Mouse (Mus musculus): ENCODE results near the gene Ppil6. TPM values are rescaled to one million over a fixed set of nuclear protein-coding genes. Genes with fewer than 3 reads are reported as not detected.

Ppil6 gene
- total RNA-seq, 2 experiments from 2014 or later: 6.5 to 9.3 TPM

DNA sequence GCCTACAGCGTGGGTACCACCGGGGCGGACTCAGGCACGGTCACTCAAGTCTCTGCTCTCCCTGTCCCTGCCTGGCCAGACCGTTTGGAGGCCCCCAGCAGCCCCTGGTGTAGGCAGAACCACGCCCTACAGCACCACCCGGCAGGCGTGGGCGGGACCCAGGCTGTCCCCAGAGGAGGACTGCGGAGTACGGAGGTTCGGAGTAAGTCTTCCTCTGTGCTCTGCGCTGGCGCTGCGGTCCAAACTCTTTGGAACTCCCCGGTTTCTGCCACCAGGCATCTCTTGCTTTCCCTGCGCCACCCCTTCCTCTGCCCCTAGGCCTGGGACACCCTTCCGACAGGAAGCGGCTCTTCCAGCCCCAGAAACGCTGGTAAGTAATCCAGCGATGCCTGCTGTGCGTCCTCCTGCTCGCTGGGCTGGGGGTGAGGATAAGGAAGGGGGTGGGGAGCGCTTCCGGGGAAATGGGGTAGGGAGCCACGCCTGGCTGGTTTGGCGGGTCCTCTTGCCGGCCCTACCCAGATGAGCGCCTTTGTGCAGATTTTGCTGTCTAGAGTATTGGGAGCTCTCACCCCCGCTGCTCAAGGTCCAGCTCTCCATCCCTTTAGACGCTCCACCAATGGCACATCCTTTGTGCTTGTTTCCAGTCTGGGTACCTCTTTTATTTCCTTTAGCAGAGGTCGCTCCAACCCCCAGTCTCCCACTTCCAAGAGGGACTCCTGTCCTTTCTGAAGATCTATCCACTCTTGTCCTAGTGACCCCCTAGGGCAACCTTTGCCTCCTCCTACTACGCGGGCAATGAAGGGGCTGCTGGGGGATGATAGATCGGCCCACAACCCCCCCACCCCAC, 13.8 kb upstream of the Ppil6 start, which contains the start of gene Mical1:
TSS of gene Mical1 (plus strand) at position 144 of the 847 bp plus-strand sequence.
- DNase-seq (ENCODE audit: low spot score in 2 of 2): peak; percentile 42 to 47
- intact Hi-C loops (cut with DNase I): no loop called here

DNA sequence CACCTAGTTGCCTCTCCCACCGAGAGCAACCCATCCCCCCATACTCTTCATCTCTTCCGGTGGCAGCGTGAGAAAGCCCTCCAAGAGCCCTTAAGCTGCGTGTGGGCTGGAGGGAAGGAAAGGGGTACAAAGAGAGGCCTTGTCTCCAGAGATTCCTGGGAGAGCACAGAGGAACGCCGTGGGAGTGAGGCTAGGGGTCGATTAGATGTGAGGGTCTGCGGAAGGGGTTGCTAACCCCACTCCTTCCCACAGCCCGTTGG, 13.3 kb upstream of the Ppil6 start:
- intact Hi-C loops (cut with DNase I): no loop called here
- no peak for DNase-seq (ENCODE audit: low spot score in 2 of 2)

DNA sequence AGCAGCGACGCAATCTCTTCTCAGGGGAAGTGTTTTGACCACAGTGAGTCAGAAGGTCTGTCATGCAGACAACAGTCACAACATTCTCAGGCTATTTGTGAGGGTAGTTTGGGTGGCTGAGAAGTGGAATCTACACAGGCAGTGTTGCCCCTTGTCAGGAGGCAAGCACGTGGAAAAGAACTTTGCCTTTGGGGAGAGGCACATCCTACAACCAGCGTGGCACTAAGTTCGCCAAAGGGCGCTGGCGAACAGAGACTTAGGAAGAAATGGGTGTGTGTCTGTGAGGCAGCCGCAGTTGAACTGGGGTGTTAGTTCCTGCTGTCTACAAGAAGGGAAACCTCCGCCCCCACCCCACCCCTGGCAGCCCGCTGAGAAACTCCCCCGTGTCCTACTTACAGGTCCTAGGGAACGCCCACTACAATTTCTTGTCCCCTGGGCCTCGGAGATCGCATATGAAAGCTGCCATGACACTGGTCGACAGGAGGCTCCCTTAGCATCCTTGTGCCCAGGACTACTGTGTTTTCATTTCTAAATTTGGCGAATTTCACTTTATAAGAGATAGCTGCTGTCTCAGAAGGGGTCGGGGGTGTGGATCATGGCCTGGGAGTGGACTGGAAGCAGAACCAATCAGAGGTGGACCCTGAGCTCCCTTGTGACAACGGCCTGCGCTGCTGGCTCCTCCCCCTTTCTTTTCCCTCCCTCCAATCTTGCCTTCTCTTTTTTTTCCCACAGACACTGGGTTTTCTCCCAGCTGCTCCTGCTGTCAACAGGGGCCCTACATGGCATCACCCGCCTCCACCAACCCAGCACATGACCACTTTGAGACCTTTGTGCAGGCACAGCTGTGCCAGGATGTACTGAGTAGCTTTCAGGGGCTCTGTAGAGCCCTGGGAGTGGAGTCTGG, 12.7 kb upstream of the Ppil6 start:
- intact Hi-C loops (cut with DNase I): no loop called here
- DNase-seq (ENCODE audit: low spot score in 2 of 2): peak; percentile 28 to 49

DNA sequence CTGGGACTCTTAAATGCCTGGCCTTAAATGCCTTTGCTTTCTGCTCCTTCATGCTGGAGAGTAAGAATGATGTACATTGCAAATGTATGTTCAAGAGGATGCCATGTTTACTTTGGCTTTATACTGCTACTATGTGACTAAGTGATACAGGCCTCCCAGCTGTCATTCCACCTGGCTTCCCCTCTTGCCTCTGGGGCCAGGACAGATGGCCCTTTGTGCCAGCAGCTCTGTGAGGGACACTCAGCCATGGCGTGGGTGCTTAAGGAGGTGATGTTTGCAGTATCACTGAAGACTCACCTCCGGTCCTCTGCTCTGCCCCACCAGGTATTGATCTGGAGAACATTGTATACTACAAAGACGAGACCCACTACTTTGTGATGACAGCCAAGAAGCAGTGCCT, 10.3 kb upstream of the Ppil6 start:
- DNase-seq (ENCODE audit: low spot score in 2 of 2): no peak
- intact Hi-C loops (cut with DNase I): no loop called here

DNA sequence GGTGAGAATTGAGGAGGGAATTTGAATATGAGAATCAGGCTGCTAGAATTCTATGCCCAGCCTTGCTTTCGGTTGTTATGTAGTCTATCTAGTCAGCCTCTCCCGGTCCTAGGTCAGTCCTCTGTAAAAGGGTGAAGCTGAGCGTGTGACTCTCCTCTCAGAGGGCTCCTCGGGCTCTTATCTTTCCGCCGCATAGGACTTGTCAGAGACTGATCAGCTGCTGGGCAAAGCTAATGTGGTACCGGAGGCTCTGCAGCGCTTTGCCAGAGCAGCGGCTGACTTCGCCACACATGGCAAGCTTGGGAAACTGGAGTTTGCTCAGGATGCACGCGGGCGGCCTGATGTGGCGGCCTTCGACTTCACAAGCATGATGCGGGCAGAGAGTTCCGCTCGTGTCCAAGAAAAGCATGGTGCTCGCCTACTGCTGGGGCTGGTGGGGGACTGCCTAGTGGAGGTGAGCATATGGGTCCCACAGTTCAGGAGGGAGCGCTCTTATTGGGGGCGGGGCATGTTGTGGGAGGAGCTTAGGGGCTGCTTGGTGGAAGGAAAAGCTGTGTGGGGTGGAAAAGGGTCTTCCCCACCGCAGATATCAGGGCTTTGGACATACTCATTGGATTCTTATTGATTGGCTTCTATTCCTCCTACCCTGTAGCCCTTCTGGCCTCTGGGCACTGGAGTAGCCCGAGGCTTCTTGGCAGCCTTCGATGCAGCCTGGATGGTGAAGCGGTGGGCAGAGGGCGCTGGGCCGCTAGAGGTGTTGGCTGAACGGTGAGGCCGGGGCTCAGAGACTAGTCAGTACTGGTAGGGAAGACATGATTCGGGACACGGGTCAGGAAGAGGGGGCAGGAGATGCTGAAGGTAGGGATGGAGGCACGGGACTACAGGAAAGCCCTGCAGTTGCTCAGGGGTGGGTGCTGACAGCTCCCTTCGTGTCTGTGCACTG, 9.0 kb upstream of the Ppil6 start:
- intact Hi-C loops (cut with DNase I): no loop called here

DNA sequence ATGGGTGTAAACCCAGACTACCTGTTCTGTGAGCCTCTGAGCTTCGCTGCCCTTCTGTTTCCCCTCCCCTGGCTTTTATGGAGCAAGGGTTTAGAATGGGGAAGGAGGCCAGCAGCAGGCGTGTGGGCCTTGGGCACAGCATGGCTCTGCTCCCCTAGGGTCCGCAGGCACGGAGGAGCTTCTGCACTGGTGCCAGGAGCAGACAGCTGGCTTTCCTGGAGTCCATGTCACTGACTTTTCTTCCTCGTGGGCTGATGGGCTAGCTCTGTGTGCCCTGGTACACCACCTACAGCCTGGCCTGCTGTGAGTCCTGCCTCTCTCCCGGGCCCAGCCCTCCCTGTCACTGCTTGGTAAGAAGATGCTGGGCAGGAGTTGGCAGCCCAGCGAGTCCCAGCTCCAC, 7.8 kb upstream of the Ppil6 start:
- DNase-seq (ENCODE audit: low spot score in 2 of 2): no peak
- intact Hi-C loops (cut with DNase I): no loop called here

More for the DNA sequence above, 9.0 kb upstream of the Ppil6 start:
- no peak for DNase-seq (ENCODE audit: low spot score in 2 of 2)

DNA sequence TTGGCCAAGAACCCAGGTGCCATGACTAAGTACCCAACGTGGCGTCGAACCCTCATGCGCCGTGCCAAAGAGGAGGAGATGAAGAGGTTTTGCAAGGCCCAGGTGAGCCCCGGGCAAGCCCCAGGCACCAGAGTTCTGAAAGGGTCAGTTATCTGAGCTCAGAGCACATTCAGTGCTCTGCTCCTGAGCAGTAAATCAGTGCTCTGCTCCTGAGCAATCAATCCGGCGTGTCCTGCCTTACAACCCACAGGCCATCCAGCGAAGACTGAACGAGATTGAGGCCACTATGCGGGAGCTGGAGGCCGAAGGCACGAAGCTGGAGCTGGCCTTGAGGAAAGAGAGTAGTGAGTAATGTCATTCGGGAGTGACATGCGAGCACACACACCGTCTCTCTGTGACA, 4.5 kb upstream of the Ppil6 start:
- intact Hi-C loops (cut with DNase I): no loop called here
- DNase-seq (ENCODE audit: low spot score in 2 of 2): no peak

DNA sequence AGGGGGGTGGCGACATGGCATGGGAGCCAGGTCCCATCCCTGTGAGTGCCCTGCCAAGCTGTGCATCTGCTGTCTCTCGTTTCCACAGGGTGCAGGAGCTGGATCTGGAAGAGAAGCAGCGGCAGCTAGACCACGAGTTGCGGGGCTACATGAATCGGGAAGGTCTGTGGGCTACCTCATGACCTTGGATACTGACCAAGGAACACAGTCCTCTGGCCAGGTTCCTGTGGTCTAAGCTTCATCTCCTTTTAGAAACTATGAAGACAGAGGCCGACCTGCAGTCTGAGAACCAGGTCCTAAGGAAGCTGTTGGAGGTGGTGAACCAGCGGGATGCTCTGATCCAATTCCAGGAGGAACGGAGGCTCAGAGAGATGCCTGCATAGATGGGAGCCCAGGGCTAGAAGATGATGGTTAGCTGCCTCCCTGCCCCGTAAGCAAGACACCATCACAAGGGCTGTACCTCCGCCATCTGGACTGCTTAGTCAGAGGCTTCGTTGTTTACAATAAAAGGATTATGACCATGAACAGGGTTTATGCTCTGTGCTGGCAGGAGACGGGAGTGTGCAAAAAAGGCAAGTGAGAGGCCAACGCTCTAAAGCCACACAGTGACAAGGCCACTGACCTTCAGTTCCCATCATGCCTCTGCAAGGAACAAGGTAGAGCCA, 3.6 kb upstream of the Ppil6 start:
- intact Hi-C loops (cut with DNase I): no loop called here
- no peak for DNase-seq (ENCODE audit: low spot score in 2 of 2)

DNA sequence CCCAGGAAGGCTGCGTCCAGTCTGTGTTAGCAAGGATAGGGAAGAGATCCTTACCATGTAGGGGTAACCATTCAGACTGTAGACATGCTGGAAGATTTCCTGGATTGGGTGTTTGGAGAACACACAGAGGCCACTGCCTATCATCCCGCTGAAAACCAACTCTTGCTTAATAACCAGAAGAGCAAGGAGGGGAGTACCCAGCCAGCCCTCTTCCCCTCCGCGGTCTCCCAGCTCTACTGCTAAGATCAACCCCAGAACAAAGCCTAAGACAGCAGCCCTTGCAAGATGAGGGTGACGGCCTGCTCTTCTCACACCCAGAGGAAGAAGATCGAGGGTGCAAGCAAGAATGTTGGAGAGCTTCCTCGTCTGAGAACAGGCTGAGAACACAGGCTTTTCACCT, 1.4 kb upstream of the Ppil6 start:
- no peak for DNase-seq (ENCODE audit: low spot score in 2 of 2)
- intact Hi-C loops (cut with DNase I): no loop called here

DNA sequence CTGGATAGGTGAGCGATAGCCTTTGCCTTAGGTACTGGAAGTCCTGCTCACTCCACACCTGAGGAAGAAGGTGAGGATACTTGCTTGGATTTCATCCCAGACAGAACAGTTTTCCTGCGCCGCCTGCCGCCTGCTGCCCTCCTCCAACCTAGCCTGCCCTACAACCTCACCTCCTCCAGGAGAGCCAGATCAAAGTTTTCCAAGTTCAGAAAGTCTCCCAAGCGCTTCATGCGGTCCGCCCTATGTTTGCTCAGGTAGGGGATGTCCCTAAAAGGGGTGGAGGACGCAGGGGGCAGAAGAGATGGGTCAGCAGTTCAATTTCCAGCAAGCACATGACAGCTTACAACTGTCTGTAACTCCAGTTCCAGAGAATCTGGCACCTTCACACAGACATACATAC, 945 bp upstream of the Ppil6 start:
- intact Hi-C loops (cut with DNase I): no loop called here
- DNase-seq (ENCODE audit: low spot score in 2 of 2): no peak

DNA sequence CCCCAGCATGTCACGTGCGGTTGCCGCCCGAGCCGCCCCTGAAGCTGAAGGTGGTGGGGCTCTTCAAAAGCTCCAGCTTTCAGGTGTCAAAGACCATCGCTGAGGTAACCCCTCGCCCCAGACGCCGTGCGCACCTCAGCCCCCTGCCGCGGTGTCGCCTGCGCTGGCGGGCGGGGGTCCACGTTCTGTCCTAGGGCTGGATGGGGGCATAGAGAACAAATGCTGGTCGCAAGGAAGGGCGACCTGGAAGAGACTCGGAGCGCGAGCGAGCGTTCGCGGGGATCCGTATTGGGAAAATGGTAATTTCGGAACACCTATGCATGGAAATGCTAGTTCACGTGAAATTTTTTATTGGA, 257 bp downstream of the Ppil6 start:
- intact Hi-C loops (cut with DNase I): no loop called here
- no peak for DNase-seq (ENCODE audit: low spot score in 2 of 2)

DNA sequence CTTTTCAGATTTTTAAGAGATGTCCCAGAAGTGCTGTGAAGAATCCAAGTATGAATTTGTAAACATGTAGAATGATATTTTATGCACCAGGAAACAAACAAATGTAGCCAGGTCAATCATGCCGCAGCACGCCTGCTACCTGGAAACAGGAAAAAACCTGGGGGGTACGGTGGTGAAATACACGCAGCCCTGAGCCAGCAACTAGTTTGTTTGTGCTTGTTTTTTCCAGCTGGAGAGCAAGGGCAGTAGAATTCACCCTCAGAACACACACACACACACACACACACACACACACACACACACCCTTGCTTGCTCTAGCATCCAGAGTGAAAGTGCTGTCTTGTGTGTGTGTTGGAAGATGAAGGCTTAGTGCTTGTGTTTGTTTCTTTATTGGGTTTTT, 872 bp downstream of the Ppil6 start:
- no peak for DNase-seq (ENCODE audit: low spot score in 2 of 2)
- intact Hi-C loops (cut with DNase I): no loop called here

DNA sequence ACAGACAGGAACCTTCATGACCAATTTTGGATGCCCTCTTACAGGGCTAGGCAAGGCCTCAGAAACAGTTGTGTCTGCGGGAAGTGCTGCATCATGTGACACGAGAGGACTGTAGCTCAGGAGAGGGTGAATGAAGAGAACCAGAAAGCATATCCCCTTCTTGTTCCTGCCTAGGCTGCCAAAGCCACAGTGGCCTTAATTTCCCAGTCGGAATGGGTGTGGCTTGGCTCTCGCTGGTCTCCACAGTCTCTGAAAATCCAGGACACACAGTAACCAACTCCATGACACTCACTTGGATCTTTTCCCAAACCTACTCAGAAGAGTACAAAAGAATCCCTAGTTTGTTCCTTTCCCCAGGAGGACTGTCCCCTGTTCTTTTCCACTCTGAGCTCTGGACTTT, 10.7 kb downstream of the Ppil6 start:
- intact Hi-C loops (cut with DNase I): loop anchor here (10.0 kb wide), 2 partner anchors 46 to 496 kb away; partner anchors contain the start of gene Zbtb24
- no peak for DNase-seq (ENCODE audit: low spot score in 2 of 2)

DNA sequence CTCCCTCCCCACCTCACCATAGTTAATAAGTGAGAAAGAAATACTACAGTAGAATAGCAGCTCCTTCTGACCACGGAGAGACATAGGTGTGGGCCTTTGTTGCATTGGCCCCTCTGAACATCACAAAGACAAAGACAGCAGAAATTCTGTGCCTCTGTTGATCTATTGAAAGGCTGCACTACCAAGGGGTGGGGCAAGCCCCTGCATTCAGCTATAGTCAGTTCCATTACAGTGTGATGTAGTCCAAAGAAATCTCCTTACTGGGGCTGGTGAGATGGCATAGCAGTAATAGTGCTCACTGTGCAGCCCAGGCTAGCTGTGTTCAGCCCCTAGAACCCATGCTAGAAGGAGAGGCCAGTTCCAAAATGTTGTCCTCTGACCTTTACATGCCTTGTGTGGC, 14.8 kb downstream of the Ppil6 start:
- no peak for DNase-seq (ENCODE audit: low spot score in 2 of 2)

DNA sequence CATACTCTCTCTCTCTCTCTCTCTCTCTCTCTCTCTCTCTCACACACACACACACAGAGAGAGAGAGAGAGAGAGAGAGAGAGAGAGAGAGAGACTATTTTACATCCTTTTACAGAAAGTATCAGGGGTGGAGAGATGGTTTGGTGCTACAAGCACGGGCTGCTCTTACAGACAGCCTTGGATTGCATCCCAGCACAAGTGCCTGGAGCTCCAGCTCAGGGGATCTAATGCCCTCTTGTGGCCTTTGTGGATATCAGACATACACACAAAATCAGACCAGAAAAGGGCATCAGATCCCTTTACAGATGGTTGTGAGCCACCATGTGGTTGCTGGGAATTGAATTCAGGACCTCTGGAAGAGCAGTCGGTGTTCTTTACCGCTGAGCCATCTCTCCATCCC, 15.2 kb downstream of the Ppil6 start:
- peak; percentile 36 to 43 for DNase-seq (ENCODE audit: low spot score in 2 of 2)
- intact Hi-C loops (cut with DNase I): loop anchor here (10.0 kb wide), 2 partner anchors 51 to 501 kb away; partner anchors contain the start of gene Zbtb24

More for the DNA sequence above, 14.8 kb downstream of the Ppil6 start:
- intact Hi-C loops (cut with DNase I): loop anchor here (10.0 kb wide), 2 partner anchors 50 to 500 kb away; partner anchors contain the start of gene Zbtb24

DNA sequence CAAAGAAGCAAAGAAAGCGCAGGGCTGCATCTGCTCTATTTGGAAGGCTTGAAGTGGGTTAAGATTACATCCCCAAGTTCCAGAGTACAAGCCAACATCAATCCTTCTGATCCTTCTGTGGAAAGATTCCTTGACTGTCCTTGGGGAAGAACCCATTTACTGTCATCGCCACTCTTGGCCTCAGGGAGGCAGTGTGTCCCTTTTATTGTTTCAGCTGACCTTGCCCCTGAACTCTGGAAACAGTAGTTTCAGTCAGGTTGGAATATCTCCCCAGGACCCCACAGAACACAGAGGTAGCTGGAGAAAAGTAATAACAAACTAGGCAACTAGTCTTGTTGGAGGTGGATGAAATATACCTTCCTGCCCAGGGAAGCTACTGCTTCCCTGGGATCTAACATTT, 18.9 kb downstream of the Ppil6 start:
- intact Hi-C loops (cut with DNase I): loop anchor here (10.0 kb wide), 2 partner anchors 54 to 504 kb away; partner anchors contain the start of gene Zbtb24
- no peak for DNase-seq (ENCODE audit: low spot score in 2 of 2)

DNA sequence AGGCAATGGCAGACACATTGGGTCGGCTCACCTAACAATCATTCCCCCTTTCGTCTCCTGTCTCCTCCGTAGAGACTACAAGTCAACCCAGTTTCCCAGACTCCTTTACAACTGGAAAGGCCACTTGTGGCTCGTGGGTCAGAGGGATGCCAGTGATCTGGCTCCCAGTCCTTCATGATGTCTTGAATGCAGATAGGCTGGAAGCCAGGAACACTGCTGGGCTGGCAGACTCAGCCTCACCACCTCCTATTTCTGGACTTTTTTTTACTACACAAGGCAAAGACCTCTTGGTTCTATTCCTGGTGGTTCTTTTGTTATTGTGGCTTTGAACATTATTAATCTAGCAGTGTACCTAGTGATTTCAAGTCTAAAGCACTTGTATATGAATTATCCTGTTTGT, 24.1 kb downstream of the Ppil6 start:
- intact Hi-C loops (cut with DNase I): loop anchor here (10.0 kb wide), 1 partner anchor 760 kb away; the partner anchor contains the start of gene Foxo3
- DNase-seq (ENCODE audit: low spot score in 2 of 2): no peak

DNA sequence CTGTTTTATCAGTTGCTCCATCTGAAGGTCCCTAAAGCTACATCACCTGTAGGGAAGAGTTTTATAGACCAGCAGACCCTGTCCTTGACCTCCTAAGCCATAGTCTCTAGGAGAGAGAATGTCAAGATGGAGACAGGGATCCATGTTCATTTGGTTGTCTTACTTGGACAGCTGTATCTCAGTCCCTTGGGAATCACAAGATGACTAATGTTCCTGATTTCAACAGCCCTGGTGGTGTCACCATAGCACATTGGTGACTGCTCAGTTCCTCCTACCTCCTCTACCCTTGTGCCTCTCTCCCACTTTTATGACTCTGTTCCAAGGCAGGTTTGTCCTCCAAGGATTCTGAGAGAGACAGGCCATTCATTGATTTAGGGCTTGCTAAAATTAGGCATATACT, 24.7 kb downstream of the Ppil6 start:
- no peak for DNase-seq (ENCODE audit: low spot score in 2 of 2)
- intact Hi-C loops (cut with DNase I): loop anchor here (5.0 to 10.0 kb wide), 2 partner anchors 297 to 760 kb away; partner anchors contain the start of gene Foxo3

DNA sequence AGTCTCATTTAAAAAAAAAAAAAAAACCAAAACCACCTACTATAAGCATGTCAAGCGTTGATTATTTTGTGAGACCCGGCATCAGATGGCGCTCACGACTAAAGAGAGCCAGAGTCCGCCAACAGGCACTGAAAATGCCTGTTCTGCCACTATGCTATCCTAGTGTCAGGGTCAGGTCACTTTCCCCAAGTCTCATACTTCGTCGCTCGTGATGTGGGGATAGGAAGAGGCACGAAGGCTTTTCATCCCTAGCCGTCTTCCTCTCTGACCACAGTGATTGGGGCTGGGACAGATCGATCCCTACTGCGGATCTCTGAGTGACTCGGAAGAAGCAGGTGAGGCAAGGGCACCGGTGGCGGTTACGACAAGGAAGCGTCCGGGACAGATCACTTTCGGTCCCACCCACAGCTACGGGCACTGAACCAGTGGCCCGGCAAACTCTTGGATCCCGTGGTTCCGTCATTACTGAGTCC, 28.3 kb downstream of the Ppil6 start:
- intact Hi-C loops (cut with DNase I): loop anchor here (2.0 to 10.0 kb wide), 3 partner anchors 164 to 756 kb away; partner anchors contain the start of gene Foxo3
- DNase-seq (ENCODE audit: low spot score in 2 of 2): peak; percentile 58 to 59
